Mouse (Mus musculus): ENCODE data around the gene Morf4l2.
"Not testable (repeated sequence)": the region's sequence is repeated elsewhere in the genome, so short reads cannot be mapped to it uniquely, and the experiment has no call there.

Gene Morf4l2

DNA sequence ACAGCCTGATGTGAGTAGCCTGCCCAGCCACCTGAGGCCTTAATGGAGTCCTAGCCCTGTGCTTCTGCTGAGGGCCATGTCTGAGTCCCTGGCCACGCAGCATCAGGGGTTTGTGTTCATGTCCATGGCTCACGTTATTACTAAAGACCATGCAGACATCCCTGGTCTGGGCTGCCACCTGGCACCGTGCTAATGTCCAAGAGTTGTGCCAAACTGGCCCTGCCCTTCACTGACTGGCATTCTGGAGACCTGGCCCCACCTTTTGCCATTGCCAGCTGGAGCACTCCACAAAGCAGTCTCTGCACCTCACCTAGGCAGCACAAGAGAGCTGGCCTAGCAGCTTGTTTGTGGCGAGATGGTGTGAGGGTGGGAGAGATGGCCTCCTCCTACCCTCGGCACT, 50.3 kb downstream of the Morf4l2 start:
- in situ Hi-C loops (cut with MboI): no loop called here

GRCm38 (mm10) chrX:136692294-136692675, 51.2 kb downstream of the Morf4l2 start:
- in situ Hi-C loops (cut with MboI): no loop called here

DNA sequence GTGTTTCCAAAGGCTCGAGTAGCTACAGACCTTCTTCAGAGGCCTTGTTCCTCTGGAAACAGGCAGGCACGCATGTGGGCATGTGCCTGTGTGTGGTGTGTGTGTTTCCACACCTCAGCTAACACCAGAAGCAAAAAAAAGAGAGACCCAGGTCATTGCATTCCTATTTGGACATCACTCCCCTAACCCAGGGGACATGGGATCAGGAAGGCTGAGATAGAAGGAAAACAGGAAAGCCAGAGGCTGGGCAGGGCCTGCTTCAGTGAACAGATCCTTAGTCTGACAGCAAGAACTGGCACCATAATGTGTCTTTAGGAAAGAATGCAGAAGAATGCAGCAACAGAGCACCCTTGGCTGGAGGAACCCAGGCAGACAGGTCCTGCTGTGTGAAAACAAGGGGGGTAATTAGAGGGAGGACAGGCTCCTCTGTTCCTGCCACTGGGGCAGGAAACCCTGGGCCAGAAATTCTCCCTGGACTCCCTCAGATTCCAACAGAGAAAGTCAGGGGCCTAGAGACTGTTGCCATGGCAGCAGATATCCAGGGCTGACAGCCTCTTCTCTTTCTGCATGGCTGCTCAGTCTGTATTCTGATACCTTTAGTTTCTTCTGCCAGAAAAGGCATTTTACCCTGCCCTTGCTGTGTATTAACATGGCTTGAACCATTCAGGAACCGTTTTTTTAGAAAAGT, 51.7 kb downstream of the Morf4l2 start:
- in situ Hi-C loops (cut with MboI): not testable (repeated sequence)

Measured in mature B cell (primary cell).